Mouse (Mus musculus): ENCODE measurements around the gene Gm20696. TPM values are rescaled to one million over a fixed set of nuclear protein-coding genes. Genes with fewer than 3 reads are reported as not detected.

The Gm20696 gene
- polyA plus RNA-seq, 1 experiment from 2014 or later = 2.4 TPM

GRCm38 (mm10) chr6:99375376-99375775 lies 291.2 kb downstream of the Gm20696 start:
- no peaks in the 10 kb centered on the region for H3K9me3 ChIP-seq (ENCODE audit: control insufficient read depth, low read length)
- no peak overlapping the region for H3K4me3 ChIP-seq (ENCODE audit: low read length)
- H3K27ac ChIP-seq (ENCODE audit: low read length) = 0 out of 2 replicates have a peak overlapping the region, but pooled peaks have one; percentile 28
- no peaks in the 10 kb centered on the region for H3K27me3 ChIP-seq (replicated peaks; ENCODE audit: control insufficient read depth, insufficient read depth, low read length)
- no peak overlapping the region for H3K4me2 ChIP-seq (ENCODE audit: low read depth, low read length)
- no peaks in the 10 kb centered on the region for H3K36me3 ChIP-seq (ENCODE audit: control insufficient read depth, insufficient read depth, low read length)
- no peak overlapping the region for H3K9ac ChIP-seq (ENCODE audit: low read depth, low read length)
- H3K4me1 ChIP-seq (ENCODE audit: control insufficient read depth, insufficient read depth, low read length) = peaks cover 39% of the 10 kb centered on the region
- ATAC-seq = no peak
- WGBS = 49% methylated on average over 4 of the region's 4 CpGs

DNA sequence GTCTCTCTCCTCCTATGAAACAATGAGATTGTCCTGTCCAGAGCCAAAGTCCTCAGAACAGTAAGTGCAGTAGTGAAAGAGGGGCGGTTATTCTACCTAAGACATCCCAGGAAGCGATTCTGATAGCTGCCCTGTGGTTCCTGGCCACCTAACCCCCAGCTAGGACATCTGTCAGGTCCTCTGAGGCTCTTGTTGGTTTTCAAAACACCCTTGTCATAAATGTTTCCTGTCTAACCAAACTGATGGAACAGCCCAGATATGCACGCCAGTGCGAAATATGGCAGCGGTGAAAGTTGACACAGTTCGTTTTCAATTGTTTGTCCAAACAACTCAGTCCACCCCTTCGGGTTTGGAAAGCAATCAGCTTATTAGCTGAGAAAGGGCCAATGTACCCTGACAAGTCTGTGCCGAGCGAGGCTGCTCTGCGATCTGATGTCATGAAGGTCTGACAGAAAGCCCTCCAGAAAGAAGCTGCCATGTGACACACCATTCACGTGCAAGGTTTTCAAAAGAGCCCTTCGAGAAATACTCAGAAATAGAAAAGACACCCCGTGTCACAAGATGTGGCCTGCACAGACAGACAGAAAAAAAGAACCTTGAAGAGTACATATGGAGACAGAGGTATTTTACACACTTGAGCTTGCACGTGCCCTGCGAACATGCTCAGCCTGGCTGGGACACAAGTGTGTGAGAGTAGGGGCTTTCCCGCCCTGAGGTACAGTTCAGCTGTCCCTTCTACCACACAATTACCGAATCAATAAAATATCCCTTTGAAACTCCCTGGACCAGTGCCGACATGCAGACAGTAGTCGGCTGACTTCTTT lies 291.9 kb downstream of the Gm20696 start:
- Histone ChIP-seq H3K4me1 (ENCODE audit: control insufficient read depth, insufficient read depth, low read length) (peaks cover 33% of the 10 kb centered on the region), H3K4me3 (ENCODE audit: low read length) (no peak overlapping the region), H3K4me2 (ENCODE audit: low read depth, low read length) (no peak overlapping the region), H3K9ac (ENCODE audit: low read depth, low read length) (no peak overlapping the region), H3K36me3 (ENCODE audit: control insufficient read depth, insufficient read depth, low read length) (no peaks in the 10 kb centered on the region), H3K27ac (ENCODE audit: low read length) (no peak overlapping the region), H3K9me3 (ENCODE audit: control insufficient read depth, low read length) (no peaks in the 10 kb centered on the region), H3K27me3 (replicated peaks; ENCODE audit: control insufficient read depth, insufficient read depth, low read length) (no peaks in the 10 kb centered on the region)
- 62% methylated on average over 19 of the region's 19 CpGs for WGBS
- ATAC-seq = no peak

GRCm38 (mm10) chr6:99372427-99372826 lies 294.2 kb downstream of the Gm20696 start:
- H3K27ac ChIP-seq (ENCODE audit: low read length) = no peak overlapping the region
- no peak overlapping the region for H3K4me3 ChIP-seq (ENCODE audit: low read length)
- no peak overlapping the region for H3K4me2 ChIP-seq (ENCODE audit: low read depth, low read length)
- 75% methylated on average over 5 of the region's 5 CpGs for WGBS
- peaks cover 18% of the 10 kb centered on the region for H3K4me1 ChIP-seq (ENCODE audit: control insufficient read depth, insufficient read depth, low read length)
- H3K9ac ChIP-seq (ENCODE audit: low read depth, low read length) = no peak overlapping the region
- H3K36me3 ChIP-seq (ENCODE audit: control insufficient read depth, insufficient read depth, low read length) = no peaks in the 10 kb centered on the region
- ATAC-seq = 0 out of 2 replicates have a peak, but pooled peaks have one; percentile 33
- H3K9me3 ChIP-seq (ENCODE audit: control insufficient read depth, low read length) = no peaks in the 10 kb centered on the region
- H3K27me3 ChIP-seq (replicated peaks; ENCODE audit: control insufficient read depth, insufficient read depth, low read length) = no peaks in the 10 kb centered on the region

DNA sequence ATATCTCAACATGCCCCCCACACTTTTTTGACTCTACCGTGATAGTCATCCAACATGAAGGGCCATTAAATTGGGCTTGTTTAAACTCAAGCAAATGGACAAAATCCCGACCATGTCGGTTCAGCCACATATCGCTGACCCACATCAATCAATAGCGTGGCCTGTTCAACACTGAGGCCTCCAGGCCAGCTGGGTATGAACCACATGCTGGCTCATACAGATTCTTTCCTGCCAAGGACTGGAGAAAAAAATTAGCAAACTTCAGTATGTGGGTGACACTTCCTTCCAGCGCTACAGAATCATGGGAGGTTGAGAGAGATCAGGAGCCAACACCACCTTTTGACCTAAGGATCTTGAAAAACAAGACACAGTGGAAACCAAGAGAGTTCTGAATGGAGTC lies 294.6 kb downstream of the Gm20696 start:
- Histone ChIP-seq H3K27me3 (replicated peaks; ENCODE audit: control insufficient read depth, insufficient read depth, low read length) (no peaks in the 10 kb centered on the region), H3K4me2 (ENCODE audit: low read depth, low read length) (no peak overlapping the region), H3K9ac (ENCODE audit: low read depth, low read length) (no peak overlapping the region), H3K4me3 (ENCODE audit: low read length) (no peak overlapping the region), H3K27ac (ENCODE audit: low read length) (no peak overlapping the region), H3K9me3 (ENCODE audit: control insufficient read depth, low read length) (no peaks in the 10 kb centered on the region), H3K4me1 (ENCODE audit: control insufficient read depth, insufficient read depth, low read length) (peaks cover 14% of the 10 kb centered on the region), H3K36me3 (ENCODE audit: control insufficient read depth, insufficient read depth, low read length) (no peaks in the 10 kb centered on the region)
- ATAC-seq = no peak
- 74% methylated on average over 6 of the region's 6 CpGs for WGBS

GRCm38 (mm10) chr6:99369931-99370330 lies 296.7 kb downstream of the Gm20696 start:
- Histone ChIP-seq H3K9ac (ENCODE audit: low read depth, low read length) (no peak overlapping the region), H3K27ac (ENCODE audit: low read length) (no peak overlapping the region), H3K4me3 (ENCODE audit: low read length) (no peak overlapping the region), H3K9me3 (ENCODE audit: control insufficient read depth, low read length) (no peaks in the 10 kb centered on the region), H3K4me1 (ENCODE audit: control insufficient read depth, insufficient read depth, low read length) (peaks cover 4% of the 10 kb centered on the region), H3K27me3 (replicated peaks; ENCODE audit: control insufficient read depth, insufficient read depth, low read length) (no peaks in the 10 kb centered on the region), H3K4me2 (ENCODE audit: low read depth, low read length) (no peak overlapping the region), H3K36me3 (ENCODE audit: control insufficient read depth, insufficient read depth, low read length) (no peaks in the 10 kb centered on the region)
- WGBS = 71% methylated on average over 2 of the region's 2 CpGs
- no peak for ATAC-seq

- Histone ChIP-seq H3K9ac (ENCODE audit: low read depth, low read length) (no peak overlapping the region), H3K36me3 (ENCODE audit: control insufficient read depth, insufficient read depth, low read length) (no peaks in the 10 kb centered on the region), H3K27me3 (replicated peaks; ENCODE audit: control insufficient read depth, insufficient read depth, low read length) (no peaks in the 10 kb centered on the region), H3K9me3 (ENCODE audit: control insufficient read depth, low read length) (no peaks in the 10 kb centered on the region), H3K4me2 (ENCODE audit: low read depth, low read length) (no peak overlapping the region), H3K4me3 (ENCODE audit: low read length) (no peak overlapping the region), H3K27ac (ENCODE audit: low read length) (no peak overlapping the region), H3K4me1 (ENCODE audit: control insufficient read depth, insufficient read depth, low read length) (no peaks in the 10 kb centered on the region)
- no peak for ATAC-seq
- 88% methylated on average over 3 of the region's 3 CpGs for WGBS
These were observed 297.4 kb downstream of the Gm20696 start for GRCm38 (mm10) chr6:99369156-99369555.

GRCm38 (mm10) chr6:99368118-99368753 lies 298.4 kb downstream of the Gm20696 start:
- no peak overlapping the region for H3K4me2 ChIP-seq (ENCODE audit: low read depth, low read length)
- no peaks in the 10 kb centered on the region for H3K36me3 ChIP-seq (ENCODE audit: control insufficient read depth, insufficient read depth, low read length)
- H3K4me3 ChIP-seq (ENCODE audit: low read length) = no peak overlapping the region
- H3K27ac ChIP-seq (ENCODE audit: low read length) = no peak overlapping the region
- H3K9me3 ChIP-seq (ENCODE audit: control insufficient read depth, low read length) = no peaks in the 10 kb centered on the region
- no peak for ATAC-seq
- WGBS = 82% methylated on average over 4 of the region's 4 CpGs
- no peaks in the 10 kb centered on the region for H3K27me3 ChIP-seq (replicated peaks; ENCODE audit: control insufficient read depth, insufficient read depth, low read length)
- no peak overlapping the region for H3K9ac ChIP-seq (ENCODE audit: low read depth, low read length)
- no peaks in the 10 kb centered on the region for H3K4me1 ChIP-seq (ENCODE audit: control insufficient read depth, insufficient read depth, low read length)

GRCm38 (mm10) chr6:99364545-99364944 lies 302.1 kb downstream of the Gm20696 start:
- Histone ChIP-seq H3K9me3 (ENCODE audit: control insufficient read depth, low read length) (no peaks in the 10 kb centered on the region), H3K9ac (ENCODE audit: low read depth, low read length) (no peak overlapping the region), H3K27ac (ENCODE audit: low read length) (no peak overlapping the region), H3K4me2 (ENCODE audit: low read depth, low read length) (no peak overlapping the region), H3K4me3 (ENCODE audit: low read length) (no peak overlapping the region), H3K27me3 (replicated peaks; ENCODE audit: control insufficient read depth, insufficient read depth, low read length) (no peaks in the 10 kb centered on the region), H3K4me1 (ENCODE audit: control insufficient read depth, insufficient read depth, low read length) (no peaks in the 10 kb centered on the region), H3K36me3 (ENCODE audit: control insufficient read depth, insufficient read depth, low read length) (no peaks in the 10 kb centered on the region)
- ATAC-seq = no peak
- WGBS = 44% methylated on average over 6 of the region's 6 CpGs

DNA sequence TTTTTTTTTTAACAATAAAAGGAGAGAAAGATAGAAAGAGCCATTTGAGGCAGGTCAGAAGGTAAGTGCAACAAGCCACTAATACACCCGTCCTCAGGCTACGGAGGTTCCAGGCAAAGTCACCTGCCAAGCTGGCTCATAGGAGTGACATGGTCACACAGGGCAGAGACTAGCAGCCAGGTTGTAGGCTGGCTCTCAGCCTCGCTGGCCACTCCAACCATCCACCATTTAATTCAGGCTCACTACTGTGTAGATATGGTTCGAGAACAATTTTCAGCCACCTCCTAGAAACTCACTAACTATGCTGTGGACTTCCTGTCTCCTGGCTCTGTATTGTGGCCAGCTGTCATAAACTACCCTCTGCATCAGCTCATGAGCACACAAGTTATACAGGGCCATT lies 306.0 kb downstream of the Gm20696 start:
- H3K9ac ChIP-seq (ENCODE audit: low read depth, low read length) = no peak overlapping the region
- no peaks in the 10 kb centered on the region for H3K9me3 ChIP-seq (ENCODE audit: control insufficient read depth, low read length)
- H3K4me2 ChIP-seq (ENCODE audit: low read depth, low read length) = no peak overlapping the region
- H3K4me1 ChIP-seq (ENCODE audit: control insufficient read depth, insufficient read depth, low read length) = peaks cover 9% of the 10 kb centered on the region
- ATAC-seq = no peak
- no peak overlapping the region for H3K4me3 ChIP-seq (ENCODE audit: low read length)
- 81% methylated on average over 4 of the region's 4 CpGs for WGBS
- no peaks in the 10 kb centered on the region for H3K27me3 ChIP-seq (replicated peaks; ENCODE audit: control insufficient read depth, insufficient read depth, low read length)
- H3K27ac ChIP-seq (ENCODE audit: low read length) = no peak overlapping the region
- H3K36me3 ChIP-seq (ENCODE audit: control insufficient read depth, insufficient read depth, low read length) = no peaks in the 10 kb centered on the region

Data from intestine, embryonic 16.5 days (tissue).